Mouse (Mus musculus): ENCODE results near the gene Hoxa6. TPM values are rescaled to one million over a fixed set of nuclear protein-coding genes. Genes with fewer than 3 reads are reported as not detected.

Gene Hoxa6
- total RNA-seq, 2 experiments from 2014 or later: 1.3 to 1.8 TPM

DNA sequence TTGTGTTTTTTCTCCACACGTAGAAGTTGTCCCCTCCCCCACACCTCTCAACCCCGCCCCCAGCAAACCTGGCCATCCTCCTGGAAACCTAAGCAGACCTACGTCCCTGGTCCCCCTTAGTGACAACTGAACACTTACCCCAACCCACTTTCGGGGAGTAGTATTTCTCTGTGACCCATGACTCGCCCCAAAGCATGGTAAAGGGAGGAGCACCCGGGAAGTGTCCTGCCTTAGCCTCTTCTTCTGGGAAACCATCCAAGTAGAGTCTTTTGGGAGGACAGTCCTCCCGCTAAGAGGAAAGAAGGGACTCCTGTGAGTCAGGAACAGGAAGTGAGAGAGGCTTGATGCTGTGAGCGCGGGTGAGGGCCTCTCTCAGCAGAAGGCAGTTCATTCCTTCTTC is 48.5 kb downstream of the Hoxa6 start:
- intact Hi-C loops (cut with DNase I): loop anchor here (5.0 kb wide), 3 partner anchors 32 to 153 kb away; partner anchors contain the start of genes Hoxa4 and Hoxa6
- no peak for DNase-seq

DNA sequence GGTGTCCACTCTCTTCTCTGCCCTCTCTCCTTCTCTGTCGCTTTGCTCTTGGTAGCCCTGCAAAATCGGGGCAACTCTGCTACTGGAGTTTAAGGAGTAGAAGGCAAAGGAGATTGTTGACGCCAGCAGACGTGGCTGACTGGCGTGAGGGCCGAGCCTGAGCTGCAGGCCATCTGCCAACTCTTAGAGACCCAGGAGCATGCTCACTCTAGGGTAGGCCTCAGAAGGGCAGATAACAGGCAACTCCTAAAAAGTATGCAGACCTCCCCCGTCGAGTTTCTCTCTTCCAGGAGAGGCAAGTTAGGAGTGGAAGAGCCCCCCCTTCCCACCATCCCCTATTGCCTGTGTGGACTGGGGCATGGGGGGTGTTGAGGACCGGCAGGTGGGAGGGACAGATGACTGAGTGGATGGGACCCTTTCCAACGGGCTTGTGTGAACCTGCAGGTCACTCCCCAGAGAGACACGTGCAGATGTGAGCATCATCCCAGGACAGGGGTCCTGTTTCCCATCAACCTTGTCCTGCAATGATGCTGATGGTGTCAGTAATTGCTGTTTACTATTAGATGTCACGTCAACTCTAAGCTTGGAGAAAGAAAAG is 49.3 kb downstream of the Hoxa6 start:
- intact Hi-C loops (cut with DNase I): loop anchor here (5.0 kb wide), 2 partner anchors 33 to 152 kb away; partner anchors contain the start of gene Hoxa4
- DNase-seq: no peak

DNA sequence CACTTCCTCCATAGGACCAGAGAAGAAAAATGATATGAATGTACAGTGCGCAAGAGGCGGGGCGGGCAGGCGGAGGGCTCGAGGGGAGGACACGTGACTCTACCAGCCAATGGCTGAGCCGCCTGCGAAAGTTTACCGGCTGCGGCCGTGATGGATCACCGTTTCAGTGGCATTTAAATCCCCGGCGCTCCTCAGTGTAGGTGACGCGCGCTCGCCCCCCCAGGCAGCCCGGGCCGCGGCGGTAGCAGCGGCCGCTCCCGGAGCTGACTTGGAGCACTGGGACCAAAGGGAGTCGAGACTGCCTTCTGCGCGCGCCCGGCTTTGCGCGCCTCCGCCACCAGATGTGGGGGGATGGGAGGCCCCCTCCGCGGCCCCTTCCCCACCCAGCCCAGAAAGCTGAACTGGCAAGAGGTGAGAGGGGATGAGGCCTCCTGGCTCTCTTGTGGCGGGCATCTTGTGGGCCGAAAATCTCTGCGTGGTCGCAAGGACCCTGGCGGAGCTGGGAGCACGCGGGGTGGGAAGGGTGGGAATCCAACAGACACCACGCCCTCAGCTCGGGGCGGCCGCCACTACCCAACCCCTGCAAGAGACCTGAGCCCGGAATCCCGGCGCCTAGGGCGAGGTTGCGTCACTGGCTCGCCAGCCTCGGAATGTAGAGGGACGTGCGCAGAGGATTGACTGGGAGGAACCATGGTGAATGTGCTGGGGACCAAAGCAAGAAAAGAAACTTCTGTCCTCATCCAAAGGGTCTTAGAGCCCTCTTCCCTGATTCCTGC is 50.1 kb downstream of the Hoxa6 start, which contains the start of gene Hoxa1:
Hoxa1 (minus strand) TSS at position 42 of the 776 bp plus-strand sequence.
- intact Hi-C loops (cut with DNase I): loop anchor here (5.0 kb wide), 2 partner anchors 34 to 151 kb away; partner anchors contain the start of gene Hoxa4

DNA sequence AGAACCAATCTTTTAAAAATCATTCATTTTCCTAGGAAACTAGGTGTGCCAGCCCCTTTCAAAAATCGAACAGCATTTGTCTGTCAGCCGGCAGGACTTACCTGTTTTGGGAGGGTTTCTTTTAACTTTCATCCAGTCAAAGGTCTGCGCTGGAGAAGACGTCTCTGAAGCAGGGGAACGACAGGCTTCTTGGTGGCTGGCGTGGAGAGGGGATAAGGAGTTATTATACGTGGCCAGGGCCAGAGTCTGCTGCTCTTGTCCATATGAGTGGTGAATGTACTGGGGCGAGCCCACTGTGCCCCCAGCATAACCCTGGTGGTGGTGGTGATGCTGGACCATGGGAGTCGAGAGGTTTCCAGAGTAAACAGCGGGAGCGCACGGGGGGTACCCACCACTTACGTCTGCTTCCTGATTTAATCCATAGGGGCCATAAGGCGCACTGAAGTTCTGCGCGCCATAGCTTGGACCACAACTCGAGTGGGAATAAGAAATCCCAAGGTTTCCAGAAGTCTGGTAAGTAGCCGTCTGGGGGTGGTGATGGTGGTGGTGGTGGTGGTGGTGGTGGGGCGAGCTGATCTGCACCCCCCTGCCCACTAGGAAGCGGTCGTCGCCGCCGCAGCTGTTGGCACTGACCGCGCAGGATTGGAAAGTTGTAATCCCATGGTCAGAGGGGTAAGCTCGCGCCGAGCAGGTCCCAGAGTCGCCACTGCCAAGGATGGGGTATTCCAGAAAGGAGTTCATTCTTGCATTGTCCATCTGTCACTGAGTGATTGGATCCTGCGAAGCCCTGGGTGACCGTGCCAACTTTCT is 50.9 kb downstream of the Hoxa6 start:
- no peak for DNase-seq
- intact Hi-C loops (cut with DNase I): loop anchor here (5.0 kb wide), 2 partner anchors 35 to 150 kb away; partner anchors contain the start of gene Hoxa4

More for the DNA sequence above, 50.1 kb downstream of the Hoxa6 start, which contains the start of gene Hoxa1:
- peak; percentile 59 to 62 for DNase-seq

DNA sequence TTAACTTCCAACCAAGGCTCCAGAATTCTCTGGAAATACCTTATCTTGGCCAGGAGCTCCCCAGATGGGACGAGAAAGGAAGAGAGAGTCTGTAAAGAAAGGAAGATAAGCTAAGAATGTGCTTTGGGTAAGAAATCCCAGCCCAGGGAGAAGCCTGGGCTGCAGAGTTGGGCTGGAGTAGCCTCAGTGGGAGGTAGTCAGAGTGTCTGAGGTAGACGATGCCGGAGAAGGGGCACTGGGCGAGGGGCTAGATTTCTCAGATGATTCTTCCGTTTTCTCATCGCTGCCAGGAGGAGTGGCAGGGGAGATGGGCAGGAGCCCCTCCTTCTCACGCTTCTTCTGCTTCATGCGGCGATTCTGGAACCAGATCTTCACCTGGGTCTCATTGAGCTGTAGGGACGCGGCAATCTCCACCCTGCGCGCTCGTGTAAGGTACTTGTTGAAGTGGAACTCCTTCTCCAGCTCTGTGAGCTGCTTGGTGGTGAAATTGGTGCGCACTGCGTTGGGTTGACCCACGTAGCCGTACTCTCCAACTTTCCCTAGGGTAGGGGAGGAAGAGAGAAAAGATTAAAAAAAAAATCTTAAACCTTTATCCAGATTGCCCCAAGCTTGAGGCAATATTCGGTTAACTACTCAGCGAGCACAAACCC is 51.8 kb downstream of the Hoxa6 start:
- intact Hi-C loops (cut with DNase I): loop anchor here (5.0 kb wide), 2 partner anchors 36 to 149 kb away; partner anchors contain the start of gene Hoxa4
- DNase-seq: no peak

Small RNA genes within 50 kb of the gene (microRNA-seq; reads per million reads assigned to microRNA genes)
- 9,027 to 9,576 reads per million in 2 experiments for gene Mir196b

Other genes with a start within 250 kb of the Hoxa6 start
- gene Skap2, start 196.2 kb downstream of the Hoxa6 start, total RNA-seq (2021): 1 to 10 TPM; 2.1 to 3.6 TPM
- gene Hoxa1, start 50.4 kb downstream of the Hoxa6 start, total RNA-seq (2021): under 1 TPM; 0.13 to 0.15 TPM
- gene Hoxa2, start 43.9 kb downstream of the Hoxa6 start, total RNA-seq (2021): under 1 TPM in 1 of 2 experiments, not detected in 1; 0.22 TPM
- not detected for gene 5730596B20Rik, start 31.2 kb downstream of the Hoxa6 start, total RNA-seq (2021)
- gene Hoxa4, start 17.0 kb downstream of the Hoxa6 start, total RNA-seq (2021): 1 to 10 TPM; 2.0 TPM
- 1 to 10 TPM; 1.6 to 2.0 TPM for gene Hoxa5, start 4.1 kb downstream of the Hoxa6 start, total RNA-seq (2021)
- gene Hoxa3, start 4.6 kb upstream of the Hoxa6 start, total RNA-seq (2021): 1 to 10 TPM; 1.9 to 2.2 TPM
- gene Gm28308, start 4.6 kb upstream of the Hoxa6 start, total RNA-seq (2021): under 1 TPM in 1 of 2 experiments, not detected in 1; 0.71 TPM
- gene Hoxa7, start 13.1 kb upstream of the Hoxa6 start, total RNA-seq (2021): 1 to 10 TPM; 3.7 to 4.0 TPM
- gene Hoxa9, start 22.4 kb upstream of the Hoxa6 start, total RNA-seq (2021): 1 to 10 TPM; 3.9 to 6.8 TPM
- gene Hoxa10, start 32.1 kb upstream of the Hoxa6 start, total RNA-seq (2021): 10 to 100 TPM; 13.6 to 16.9 TPM
- gene Hoxa11, start 37.1 kb upstream of the Hoxa6 start, total RNA-seq (2021): 1 to 10 TPM; 2.0 to 2.7 TPM
- 1 to 10 TPM; 2.4 to 3.6 TPM for gene Hoxa13, start 52.2 kb upstream of the Hoxa6 start, total RNA-seq (2021)
- gene Evx1, start 104.8 kb upstream of the Hoxa6 start, total RNA-seq (2021): not detected

Data from gastrocnemius, postnatal 36 days (tissue).